Mouse (Mus musculus) layer of hippocampus, adult 18-20 months (tissue): ENCODE results near the gene Sema6c. TPM values are rescaled to one million over a fixed set of nuclear protein-coding genes. Genes with fewer than 3 reads are reported as not detected.

ENCODE experiments used
- DNase-seq, 2 experiments: peaks; one replicate each; pipeline ENCODE4 v3.0.0; 2022; ENCODE audit warnings: low spot score in 2 of 2
- total RNA-seq, 2 experiments: library from RNA; stranded (reverse); gene quantifications; 2 replicates each; pipeline ENCODE4 v1.2.3; 2021

Sema6c gene
- total RNA-seq, 2 experiments from 2014 or later = 29.4 to 34.2 TPM

DNA sequence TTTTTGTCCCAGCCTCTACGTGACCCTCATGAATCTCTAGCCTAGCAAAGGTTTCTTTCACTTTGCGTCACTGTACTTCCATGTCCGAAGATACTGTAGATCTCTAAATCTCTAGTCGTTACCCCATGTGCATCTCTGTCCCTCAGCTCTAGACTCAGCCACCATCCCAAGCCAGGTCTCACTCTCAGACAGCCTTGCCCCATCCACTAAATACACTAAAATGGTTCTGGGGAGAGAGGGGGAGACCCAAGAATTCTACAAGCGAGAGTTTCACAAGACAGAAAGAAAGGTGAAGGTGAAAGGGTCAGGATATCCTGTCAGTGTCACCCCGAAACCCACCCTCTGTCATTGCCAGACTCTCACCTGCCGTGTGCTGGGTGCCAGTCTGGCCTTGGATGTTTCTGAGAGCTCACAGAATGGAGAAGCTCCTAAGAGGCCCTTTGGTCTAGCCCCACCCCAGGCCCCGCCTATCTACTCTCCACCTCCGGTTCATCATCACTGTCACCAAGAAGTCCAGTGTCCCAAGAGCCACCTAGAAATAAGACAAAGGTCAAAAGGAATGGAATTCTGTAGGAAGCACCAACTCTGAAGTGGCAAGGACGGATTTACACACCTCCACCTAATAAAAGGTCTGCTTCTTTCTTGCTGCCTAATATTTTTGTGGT lies 18.2 kb upstream of the Sema6c start, which contains the start of gene Tnfaip8l2:
Gene Tnfaip8l2 (minus strand): TSS at position 409 of the 665 bp plus-strand sequence.
- no peak for DNase-seq

DNA sequence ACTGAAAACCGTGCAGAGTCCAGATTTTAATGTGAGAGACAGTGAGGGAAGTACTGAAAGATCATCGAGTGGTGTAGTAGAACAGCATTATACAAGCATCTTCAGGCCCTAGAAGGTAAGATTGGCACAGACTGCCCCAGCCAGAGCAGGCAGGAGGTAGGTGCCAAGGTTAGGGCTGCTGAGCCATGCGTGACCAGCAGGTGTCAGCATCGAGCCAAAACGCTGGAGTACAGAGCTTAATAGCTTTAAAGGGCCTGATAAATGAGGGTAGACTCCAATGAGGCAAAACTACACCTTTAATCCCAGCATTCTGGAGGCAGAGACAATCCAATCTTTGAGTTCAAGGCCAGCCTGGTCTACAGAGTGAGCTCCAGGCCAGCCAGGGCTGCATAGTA lies 17.6 kb upstream of the Sema6c start:
- DNase-seq = peak; percentile 69 to 91

DNA sequence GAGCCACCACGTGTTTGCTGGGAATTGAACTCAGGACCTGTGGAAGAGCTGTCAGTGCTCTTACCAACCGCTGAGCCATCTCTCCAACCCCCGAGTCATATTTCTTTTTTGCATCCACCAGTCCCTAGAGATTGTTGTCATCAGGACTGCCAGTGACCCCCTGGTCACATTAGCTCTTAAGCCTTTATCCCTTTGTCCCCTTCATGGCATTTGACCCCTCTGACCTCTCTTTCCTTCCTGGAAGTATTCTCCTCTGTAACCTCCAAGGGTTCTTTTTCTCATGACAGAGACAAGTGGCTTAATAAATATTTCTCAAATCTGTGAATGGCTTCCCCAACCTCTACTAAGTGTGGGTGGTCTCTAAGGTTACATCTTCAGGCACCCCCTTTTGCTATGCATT lies 12.3 kb upstream of the Sema6c start:
- DNase-seq = no peak

DNA sequence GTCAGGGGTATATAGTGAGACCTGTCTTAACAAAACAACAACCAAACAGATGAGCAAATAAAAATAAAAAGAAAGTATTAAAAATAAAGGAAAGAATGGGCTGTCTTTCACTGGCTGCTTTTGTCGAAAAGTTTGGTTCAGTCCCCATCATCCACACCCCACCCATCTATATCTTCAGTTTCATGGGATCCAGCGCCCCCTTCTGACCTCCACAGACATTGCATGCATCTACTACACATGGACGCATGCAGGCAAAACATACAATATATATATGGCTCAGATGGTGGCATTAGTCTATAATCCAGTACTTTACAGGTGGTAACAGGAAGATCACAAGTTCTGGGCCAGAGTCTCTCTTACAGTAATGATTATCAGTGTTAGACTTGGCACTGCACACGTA lies 6.4 kb upstream of the Sema6c start:
- no peak for DNase-seq

DNA sequence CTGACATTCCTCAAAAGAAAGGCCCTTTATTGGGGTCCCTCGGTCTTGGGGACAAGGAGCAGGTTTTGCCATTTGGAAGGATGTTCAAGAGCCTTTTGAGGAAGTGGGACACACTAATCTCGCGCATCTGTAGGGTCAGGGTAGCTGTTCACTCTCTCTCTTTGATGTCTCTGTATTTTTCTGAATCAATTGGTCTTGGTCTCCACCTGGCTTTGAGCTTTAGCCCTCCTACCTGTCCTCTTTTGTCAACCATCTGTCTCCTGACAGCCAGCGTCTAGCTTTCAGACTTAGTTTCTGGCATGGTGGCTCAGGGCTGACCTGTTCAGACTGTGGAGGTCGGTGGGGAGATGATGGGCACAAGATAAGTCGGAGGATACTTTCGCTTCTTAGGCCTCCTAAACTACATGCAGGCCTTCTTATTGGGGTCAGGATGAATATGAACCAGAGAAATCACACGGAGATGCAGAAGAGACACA lies 708 bp upstream of the Sema6c start:
- DNase-seq = no peak

DNA sequence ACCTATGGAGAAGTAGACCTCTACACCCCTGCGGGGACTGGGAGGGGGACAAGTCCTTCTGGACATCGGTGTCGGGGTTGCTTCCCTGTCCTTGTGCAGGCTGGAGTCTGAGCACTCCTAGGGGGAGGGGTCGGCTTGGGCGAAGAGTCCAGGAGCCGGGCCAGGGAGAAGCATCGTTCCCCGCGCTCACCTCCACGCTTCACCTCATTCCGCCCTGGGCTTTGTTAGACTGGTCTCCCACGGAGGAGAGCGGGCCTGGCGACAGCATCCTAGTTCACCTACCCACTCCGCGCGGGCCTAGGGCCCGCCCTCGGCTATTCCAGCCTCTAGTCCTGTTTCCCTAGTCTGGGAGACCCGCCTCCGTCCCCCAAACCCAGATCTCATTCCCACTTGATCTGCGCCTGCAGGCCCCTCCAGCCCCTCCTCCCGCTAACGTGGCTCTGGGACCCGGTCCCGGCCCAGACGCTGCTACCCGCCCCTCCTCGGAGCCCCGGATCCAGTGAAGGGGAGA lies 839 bp downstream of the Sema6c start:
- DNase-seq = no peak

DNA sequence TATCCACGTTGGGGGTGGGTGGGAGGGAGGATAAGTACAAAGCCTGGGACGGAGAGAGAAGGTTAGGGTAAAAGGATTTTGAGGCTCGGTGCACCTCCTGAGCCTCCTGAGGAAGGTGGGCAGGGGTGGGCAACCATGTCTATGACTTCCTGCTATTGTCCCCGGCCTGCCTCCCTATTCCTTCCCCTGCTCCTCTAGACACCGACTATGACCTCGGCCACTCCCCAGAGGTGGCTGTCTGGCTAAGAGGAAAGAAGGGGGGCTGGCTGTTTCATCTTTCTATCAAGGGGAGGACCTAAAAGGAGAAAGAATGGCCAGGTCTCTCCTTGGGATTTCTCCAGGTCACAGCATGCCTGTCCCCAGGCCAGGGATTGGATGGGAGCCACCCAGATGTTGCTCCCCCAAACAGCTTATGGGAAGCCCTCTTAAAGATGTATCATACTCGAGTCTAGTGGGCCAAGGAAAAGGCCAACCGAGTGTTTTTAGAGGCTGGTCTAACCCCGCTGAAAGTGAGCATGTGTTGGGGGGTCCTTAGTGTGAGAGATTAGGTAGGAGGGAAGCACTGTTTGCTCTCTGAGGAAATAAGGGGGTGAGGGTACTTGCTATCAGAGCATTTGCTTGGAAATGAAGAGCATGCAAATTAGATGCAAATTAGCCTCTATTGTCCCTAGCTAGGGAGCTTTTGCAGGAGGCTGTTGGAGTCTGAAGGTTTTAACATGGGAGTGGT lies 1.5 kb downstream of the Sema6c start:
- DNase-seq = no peak

DNA sequence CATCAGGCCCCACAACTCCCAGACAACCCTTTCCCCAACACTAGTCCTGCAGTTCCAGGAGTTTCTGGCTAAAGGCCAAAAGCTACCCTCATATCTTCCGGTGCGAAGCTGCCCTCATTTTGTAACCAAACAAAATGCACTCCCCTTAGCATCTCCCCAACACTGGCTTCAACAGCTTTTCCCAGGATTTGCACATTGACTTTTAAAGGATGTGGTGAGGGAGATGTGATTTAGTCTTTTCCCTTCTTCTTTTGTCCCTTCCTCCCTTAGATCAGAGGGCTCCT lies 2.0 kb downstream of the Sema6c start:
- DNase-seq = no peak

DNA sequence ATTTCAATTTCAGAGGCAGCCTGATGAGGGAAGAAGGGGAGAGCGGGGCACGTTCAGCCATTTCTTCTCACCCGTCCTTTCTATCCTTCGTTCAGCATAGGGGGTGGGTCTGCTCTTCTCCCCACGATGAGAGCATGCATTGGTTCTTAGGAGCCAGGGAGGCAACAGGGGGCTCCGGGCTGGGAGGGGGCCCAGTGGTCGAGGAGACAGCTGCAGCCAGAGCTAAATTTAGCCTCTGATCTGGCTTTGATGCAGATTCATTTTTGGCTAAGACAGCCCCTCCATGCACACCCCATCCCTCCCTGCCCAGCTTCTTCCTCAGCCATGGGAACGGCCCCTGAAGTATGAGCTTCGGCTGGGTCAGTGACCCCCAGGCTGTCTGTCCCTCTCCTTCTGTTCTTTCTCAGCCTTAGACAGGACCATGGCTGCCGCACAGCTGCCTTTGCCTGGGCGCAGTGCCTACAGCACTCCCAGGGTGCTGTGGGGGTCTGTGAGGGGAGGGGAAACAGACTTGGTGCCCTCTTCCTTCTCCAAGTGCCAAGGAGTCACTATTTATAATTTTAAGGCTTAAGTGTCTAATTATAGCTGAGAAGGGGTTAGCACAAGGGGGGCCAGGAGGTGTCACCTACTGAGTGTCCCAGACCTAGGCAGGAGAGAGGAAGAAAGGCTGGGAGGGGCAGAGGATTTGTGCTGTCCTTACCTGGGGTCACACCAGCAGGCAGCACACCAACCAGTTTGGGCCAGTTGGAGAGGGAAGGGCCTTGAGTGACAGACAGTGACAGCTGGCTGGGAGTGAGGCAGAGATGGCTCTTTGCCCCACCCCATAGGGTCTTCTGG lies 3.4 kb downstream of the Sema6c start:
- no peak for DNase-seq

DNA sequence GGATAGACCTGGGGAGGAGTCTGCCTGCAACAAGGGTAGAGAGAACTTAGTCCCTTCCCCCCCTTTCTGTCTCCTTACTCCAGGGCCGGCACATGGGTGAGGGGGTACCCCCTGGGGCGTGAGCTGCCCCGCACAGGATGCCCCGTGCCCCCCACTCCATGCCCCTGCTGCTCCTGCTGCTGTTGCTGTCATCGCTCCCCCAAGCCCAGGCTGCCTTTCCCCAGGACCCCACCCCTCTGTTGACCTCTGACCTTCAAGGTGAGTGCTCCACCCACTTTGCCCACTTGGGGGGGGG lies 3.9 kb downstream of the Sema6c start:
- DNase-seq = no peak

DNA sequence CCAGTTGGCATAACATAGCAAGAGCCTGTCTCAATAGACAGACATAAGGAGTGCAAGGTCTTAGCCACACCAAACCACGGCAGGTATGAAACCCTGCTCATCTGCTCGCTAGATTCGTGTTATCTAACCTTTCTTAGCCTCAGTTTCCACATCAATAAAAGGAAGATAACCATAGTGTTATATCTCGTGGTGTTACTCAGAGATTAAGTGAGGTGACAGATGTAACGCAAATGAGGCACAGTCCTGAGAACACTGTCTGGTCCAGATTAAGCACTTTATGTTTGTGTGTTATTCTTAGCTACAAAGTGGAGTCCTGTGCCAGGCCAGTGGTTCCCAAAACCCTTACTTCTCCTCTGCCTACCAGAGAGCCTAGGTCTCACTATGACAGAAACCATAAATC lies 4.6 kb downstream of the Sema6c start:
- no peak for DNase-seq

DNA sequence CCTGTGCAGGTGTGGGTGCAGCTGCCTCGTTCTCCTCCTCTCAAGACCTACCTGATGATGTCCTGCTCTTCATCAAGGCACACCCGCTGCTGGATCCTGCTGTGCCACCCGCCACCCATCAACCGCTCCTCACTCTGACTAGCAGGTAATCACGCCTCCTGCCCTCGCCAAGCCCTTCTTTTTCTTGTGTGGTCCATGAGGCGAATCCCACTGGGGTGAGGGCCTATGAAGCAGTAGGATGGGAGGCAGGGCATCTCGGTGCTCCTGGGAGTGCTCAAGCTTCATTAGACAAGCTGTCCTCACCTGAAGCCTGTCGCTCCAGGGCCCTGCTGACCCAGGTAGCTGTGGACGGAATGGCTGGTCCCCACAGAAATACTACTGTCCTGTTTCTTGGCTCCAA lies 9.7 kb downstream of the Sema6c start:
- no peak for DNase-seq

DNA sequence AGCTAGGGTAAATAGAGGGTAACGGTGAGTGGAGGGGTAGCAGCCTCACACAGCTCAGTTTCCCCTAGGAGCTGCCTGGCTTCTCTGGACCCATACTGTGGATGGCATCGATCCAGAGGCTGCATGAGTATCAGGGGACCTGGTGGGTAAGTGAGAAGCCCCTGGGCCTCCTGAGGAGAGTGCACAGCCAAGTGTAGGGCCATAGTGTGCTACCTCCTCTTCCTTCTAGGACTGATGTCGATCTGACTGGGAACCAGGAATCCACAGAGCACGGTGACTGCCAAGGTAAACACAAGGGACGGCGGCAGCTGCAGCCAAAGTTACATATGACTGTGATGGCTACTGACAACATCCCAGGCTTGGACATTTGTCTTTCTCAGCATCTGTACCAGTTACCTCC lies 10.8 kb downstream of the Sema6c start:
- DNase-seq = no peak

DNA sequence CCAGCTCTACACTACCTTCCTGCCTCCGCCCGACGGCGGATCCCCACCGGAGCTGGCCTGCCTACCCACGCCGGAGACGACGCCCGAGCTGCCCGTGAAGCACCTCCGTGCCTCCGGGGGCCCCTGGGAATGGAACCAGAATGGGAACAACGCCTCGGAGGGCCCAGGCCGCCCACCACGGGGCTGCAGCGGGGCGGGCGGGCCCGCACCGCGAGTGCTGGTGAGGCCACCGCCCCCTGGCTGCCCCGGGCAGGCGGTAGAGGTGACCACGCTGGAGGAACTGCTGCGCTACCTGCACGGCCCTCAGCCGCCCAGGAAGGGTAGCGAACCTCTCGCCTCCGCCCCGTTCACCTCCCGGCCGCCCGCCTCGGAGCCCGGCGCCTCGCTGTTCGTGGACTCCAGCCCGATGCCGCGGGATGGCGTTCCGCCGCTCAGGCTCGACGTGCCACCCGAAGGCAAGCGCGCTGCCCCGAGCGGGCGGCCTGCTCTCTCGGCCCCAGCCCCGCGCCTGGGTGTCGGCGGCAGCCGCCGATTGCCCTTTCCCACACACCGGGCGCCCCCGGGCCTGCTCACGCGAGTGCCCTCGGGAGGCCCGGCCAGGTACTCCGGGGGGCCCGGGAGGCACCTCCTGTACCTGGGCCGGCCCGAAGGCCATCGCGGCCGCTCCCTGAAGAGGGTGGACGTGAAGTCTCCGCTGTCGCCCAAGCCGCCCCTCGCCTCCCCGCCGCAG lies 12.4 kb downstream of the Sema6c start:
- no peak for DNase-seq

DNA sequence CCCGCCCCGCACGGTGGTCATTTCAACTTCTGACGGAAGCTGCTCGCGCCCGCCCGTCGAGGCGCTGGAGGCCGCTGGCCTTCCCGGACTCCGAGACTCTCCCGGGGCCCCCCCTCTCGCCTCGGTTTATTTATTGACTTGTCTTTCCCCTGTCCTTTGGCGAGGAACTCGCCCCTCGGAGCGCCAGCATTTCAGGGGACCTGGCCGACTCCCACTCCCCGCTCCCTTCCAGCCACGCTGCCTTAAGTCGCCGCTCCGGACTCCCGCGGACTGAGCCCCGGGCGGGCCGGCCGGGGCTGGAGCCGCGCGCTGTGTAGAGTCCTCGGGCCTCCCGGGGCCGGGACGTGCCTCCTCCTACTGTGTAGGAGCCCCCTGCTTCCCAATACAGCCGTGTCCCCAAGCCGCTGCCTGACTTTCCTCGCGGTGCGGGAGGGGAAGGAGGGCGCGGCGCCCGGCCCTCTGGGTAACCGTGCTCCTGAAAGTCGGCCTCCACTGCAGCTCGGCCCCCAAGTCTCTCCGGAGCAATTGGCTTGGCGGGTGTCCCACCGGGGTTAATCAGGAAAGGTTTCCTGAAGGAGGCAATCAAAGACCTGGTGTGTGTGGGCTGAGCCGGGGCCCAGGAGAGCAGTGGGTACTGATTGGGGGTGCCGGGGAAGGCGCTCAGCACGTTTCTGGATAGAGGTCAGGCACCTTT lies 13.1 kb downstream of the Sema6c start:
- no peak for DNase-seq

DNA sequence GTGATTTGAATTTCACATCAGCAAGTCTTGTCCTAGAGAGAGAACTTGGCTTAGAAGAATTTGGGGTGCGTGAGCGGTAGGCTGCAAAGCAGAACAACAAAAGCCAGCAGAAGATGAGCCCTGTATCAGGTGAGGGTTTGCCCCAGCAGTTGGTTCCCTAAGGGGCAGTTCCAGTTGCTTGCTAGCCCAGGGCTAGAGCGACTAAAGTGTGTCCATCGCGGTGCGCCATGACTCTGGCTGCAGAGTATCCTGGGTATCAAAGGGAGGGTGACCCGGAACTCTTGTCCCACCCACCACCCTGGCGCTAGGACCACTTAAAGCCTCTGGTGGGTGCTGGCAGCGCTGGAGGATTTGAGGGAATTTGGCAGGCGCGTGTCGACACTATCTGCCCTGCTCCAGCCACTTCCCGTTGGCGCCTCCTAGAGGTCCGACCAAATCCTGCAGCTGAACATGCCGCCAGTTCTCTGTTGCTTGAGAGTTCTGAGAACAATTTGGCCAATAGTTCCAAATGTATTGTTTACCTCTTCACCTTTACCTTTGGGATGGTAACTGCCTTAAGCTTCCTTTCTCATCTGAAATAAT lies 13.8 kb downstream of the Sema6c start:
- DNase-seq = peak; percentile 53 to 78

DNA sequence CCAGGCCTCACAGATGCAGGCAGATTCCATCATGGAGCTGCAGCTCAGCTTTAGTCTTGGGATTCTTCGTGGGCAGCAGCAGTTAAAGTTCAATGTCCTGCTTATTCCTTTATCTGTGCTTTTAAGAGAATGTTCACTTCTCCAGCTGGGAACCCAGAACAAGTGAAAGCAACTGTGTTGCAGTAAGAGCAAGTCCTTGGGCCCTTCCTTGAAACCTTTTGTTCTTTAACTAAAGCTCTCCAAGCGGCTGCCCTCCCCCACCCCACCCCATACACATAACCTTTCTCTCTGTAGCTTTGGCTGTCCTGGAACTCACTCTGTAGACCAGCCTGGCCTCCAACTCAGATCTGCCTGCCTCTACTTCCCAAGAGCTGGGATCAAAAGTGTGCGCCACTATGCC lies 16.2 kb downstream of the Sema6c start:
- DNase-seq = no peak

DNA sequence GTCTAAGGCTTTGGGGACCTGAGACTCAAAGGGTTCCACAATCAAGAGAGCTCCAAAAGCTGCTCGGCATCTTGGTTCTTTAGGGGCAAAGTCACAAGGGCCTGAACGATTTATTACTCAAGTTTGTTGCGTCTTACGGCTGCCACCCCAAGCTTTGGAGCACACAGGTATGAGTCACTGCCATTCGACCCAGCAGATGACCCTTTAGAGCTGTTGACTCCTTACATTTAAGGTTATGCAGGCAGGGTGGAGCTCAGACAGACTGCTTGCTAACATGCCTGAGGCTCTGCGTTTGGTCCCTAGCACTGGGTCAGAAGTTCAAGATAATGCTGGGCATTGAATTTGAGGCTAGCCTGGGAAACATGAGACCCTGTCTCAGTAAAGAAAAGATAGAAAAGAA lies 17.3 kb downstream of the Sema6c start:
- DNase-seq = no peak

DNA sequence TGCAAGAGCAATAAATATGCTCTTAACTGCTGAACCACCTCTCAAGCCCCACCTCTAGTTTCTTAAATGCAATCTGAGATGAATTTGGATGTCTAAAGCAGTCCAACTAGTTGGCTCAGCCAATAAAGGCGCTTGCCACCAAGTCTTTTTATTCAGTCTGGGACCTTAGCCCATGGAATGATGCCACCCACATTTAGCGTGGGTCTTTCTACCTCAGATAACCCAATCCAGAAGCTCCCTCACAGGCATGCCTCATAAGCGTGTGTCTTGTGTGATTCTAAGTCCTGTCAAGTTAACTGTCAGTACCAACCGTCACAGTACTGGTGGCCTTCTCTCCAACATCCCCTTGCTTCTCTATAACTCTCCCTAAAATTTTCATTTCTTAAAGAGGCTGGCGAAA lies 18.7 kb downstream of the Sema6c start:
- DNase-seq = no peak

DNA sequence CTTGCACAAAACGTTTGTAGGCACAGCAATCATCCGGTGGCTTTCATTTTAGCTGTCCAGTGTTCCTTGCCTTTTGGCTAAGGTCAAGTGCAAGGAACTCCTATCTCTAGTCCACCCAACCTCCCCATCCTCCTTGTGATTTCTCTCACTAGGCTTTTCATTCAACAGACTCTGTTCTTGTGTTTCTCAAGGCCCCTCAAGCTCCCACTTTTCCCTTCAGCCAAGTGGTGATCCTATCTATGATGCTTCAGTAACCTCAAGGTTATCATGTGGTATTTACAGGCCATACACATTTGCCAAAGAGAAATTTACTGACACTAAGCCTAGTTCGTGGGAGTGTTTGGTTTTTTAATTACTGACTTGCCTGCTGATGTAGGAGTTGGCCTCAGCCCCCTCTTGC lies 19.6 kb downstream of the Sema6c start:
- DNase-seq = no peak

DNA sequence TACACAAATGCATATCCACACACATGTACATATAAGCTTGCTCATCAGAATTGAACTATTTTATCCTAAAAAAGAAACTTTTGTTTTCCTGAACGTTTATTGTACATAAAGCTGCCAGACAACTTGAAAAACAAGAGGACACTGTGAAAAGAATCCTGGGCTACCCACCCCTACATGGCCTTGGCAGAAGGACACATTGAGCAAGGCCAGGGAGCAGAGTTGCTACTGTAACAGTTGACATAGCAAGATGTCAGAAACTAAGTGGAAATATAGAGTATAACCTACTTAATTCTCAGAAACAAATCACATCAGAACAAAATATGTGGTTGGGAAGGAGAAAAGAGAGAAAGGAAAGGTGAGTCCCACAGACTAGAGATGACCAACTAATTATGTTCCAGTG lies 21.6 kb downstream of the Sema6c start:
- no peak for DNase-seq
